Mouse (Mus musculus): Measurements from ENCODE around the gene Robo3. TPM values are rescaled to one million over a fixed set of nuclear protein-coding genes. Genes with fewer than 3 reads are reported as not detected.

The Robo3 gene
- polyA plus RNA-seq, 1 experiment from 2014 or later: 0.08 TPM

- no peak for TF ChIP-seq EP300 (IDR thresholded peaks at IDR 0.05)
- TF ChIP-seq CTCF (IDR thresholded peaks at IDR 0.05): no peak
- no peaks in the 10 kb centered on the region for H3K27me3 ChIP-seq (replicated peaks; ENCODE audit: insufficient read depth, low read length)
- H3K36me3 ChIP-seq (ENCODE audit: insufficient read depth, low read length): no peaks in the 10 kb centered on the region
- H3K4me1 ChIP-seq (ENCODE audit: insufficient read depth, low read depth, low read length): no peaks in the 10 kb centered on the region
- H3K9me3 ChIP-seq (ENCODE audit: low read length): no peaks in the 10 kb centered on the region
- H3K4me3 ChIP-seq (ENCODE audit: low read depth, low read length): peak overlapping the region; percentile 42
- no peak for DNase-seq (ENCODE audit: low spot score)
- H3K27ac ChIP-seq (ENCODE audit: low read length): no peak overlapping the region
- 69% methylated on average over 7 of the region's 7 CpGs for WGBS
- no peak overlapping the region; the same call in 1 of the 2 replicates for H3K9ac ChIP-seq (replicated peaks; ENCODE audit: low read depth)
- H3K4me2 ChIP-seq (replicated peaks; ENCODE audit: low read depth, low read length): peak overlapping the region; percentile 48
- no peak for ATAC-seq
Measured at GRCm38 (mm10) chr9:37403011-37403410, 30.0 kb downstream of the Robo3 start.

GRCm38 (mm10) chr9:37402501-37402900 is 30.5 kb downstream of the Robo3 start:
- no peaks in the 10 kb centered on the region for H3K27me3 ChIP-seq (replicated peaks; ENCODE audit: insufficient read depth, low read length)
- H3K36me3 ChIP-seq (ENCODE audit: insufficient read depth, low read length): no peaks in the 10 kb centered on the region
- H3K27ac ChIP-seq (ENCODE audit: low read length): peak overlapping the region; percentile 83
- peak overlapping the region; percentile 42 for H3K4me3 ChIP-seq (ENCODE audit: low read depth, low read length)
- 76% methylated on average over 7 of the region's 7 CpGs for WGBS
- TF ChIP-seq CTCF (IDR thresholded peaks at IDR 0.05) (no peak), EP300 (IDR thresholded peaks at IDR 0.05) (no peak)
- peak overlapping the region; percentile 48 for H3K4me2 ChIP-seq (replicated peaks; ENCODE audit: low read depth, low read length)
- H3K9ac ChIP-seq (replicated peaks; ENCODE audit: low read depth): peak overlapping the region; percentile 46
- no peak for ATAC-seq
- no peaks in the 10 kb centered on the region for H3K9me3 ChIP-seq (ENCODE audit: low read length)
- no peak for DNase-seq (ENCODE audit: low spot score)
- no peaks in the 10 kb centered on the region for H3K4me1 ChIP-seq (ENCODE audit: insufficient read depth, low read depth, low read length)

GRCm38 (mm10) chr9:37401802-37402201 is 31.2 kb downstream of the Robo3 start, which contains the start of gene Robo4:
Gene Robo4 (plus strand): TSS chr9:37401897.
- TF ChIP-seq EP300 (IDR thresholded peaks at IDR 0.05) (peak; percentile 67; the same call in 1 of the 2 replicates), CTCF (IDR thresholded peaks at IDR 0.05) (no peak)
- ATAC-seq: peak; percentile 84
- DNase-seq (ENCODE audit: low spot score): peak; percentile 79
- no peaks in the 10 kb centered on the region for H3K36me3 ChIP-seq (ENCODE audit: insufficient read depth, low read length)
- no peaks in the 10 kb centered on the region for H3K4me1 ChIP-seq (ENCODE audit: insufficient read depth, low read depth, low read length)
- peak within 1 kb of the TSS; percentile 48 for H3K4me2 ChIP-seq (replicated peaks; ENCODE audit: low read depth, low read length)
- no peaks in the 10 kb centered on the region for H3K27me3 ChIP-seq (replicated peaks; ENCODE audit: insufficient read depth, low read length)
- H3K27ac ChIP-seq (ENCODE audit: low read length): peak within 1 kb of the TSS; percentile 83
- peak within 1 kb of the TSS; percentile 46 for H3K9ac ChIP-seq (replicated peaks; ENCODE audit: low read depth)
- H3K9me3 ChIP-seq (ENCODE audit: low read length): no peaks in the 10 kb centered on the region
- 21% methylated on average over 7 of the region's 7 CpGs for WGBS
- H3K4me3 ChIP-seq (ENCODE audit: low read depth, low read length): peak within 1 kb of the TSS; percentile 42

GRCm38 (mm10) chr9:37400585-37400984 is 32.5 kb downstream of the Robo3 start:
- no peaks in the 10 kb centered on the region for H3K4me1 ChIP-seq (ENCODE audit: insufficient read depth, low read depth, low read length)
- H3K9me3 ChIP-seq (ENCODE audit: low read length): no peaks in the 10 kb centered on the region
- H3K27me3 ChIP-seq (replicated peaks; ENCODE audit: insufficient read depth, low read length): no peaks in the 10 kb centered on the region
- no peak overlapping the region for H3K4me3 ChIP-seq (ENCODE audit: low read depth, low read length)
- DNase-seq (ENCODE audit: low spot score) (peak; percentile 65), ATAC-seq (peak; percentile 81)
- TF ChIP-seq EP300 (IDR thresholded peaks at IDR 0.05) (peak; percentile 69; the same call in 1 of the 2 replicates), CTCF (IDR thresholded peaks at IDR 0.05) (no peak)
- peak overlapping the region; percentile 43 for H3K27ac ChIP-seq (ENCODE audit: low read length)
- 67% methylated on average over 2 of the region's 2 CpGs for WGBS
- no peak overlapping the region for H3K4me2 ChIP-seq (replicated peaks; ENCODE audit: low read depth, low read length)
- no peak overlapping the region for H3K9ac ChIP-seq (replicated peaks; ENCODE audit: low read depth)
- no peaks in the 10 kb centered on the region for H3K36me3 ChIP-seq (ENCODE audit: insufficient read depth, low read length)

GRCm38 (mm10) chr9:37393482-37394131 is 39.4 kb downstream of the Robo3 start:
- Histone ChIP-seq H3K9ac (replicated peaks; ENCODE audit: low read depth) (no peak overlapping the region), H3K36me3 (ENCODE audit: insufficient read depth, low read length) (no peaks in the 10 kb centered on the region), H3K4me1 (ENCODE audit: insufficient read depth, low read depth, low read length) (no peaks in the 10 kb centered on the region), H3K4me3 (ENCODE audit: low read depth, low read length) (no peak overlapping the region), H3K27me3 (replicated peaks; ENCODE audit: insufficient read depth, low read length) (no peaks in the 10 kb centered on the region), H3K9me3 (ENCODE audit: low read length) (no peaks in the 10 kb centered on the region), H3K27ac (ENCODE audit: low read length) (no peak overlapping the region), H3K4me2 (replicated peaks; ENCODE audit: low read depth, low read length) (no peak overlapping the region)
- DNase-seq (ENCODE audit: low spot score) (no peak), ATAC-seq (peak; percentile 26; the same call in 1 of the 2 replicates)
- TF ChIP-seq EP300 (IDR thresholded peaks at IDR 0.05) (no peak), CTCF (IDR thresholded peaks at IDR 0.05) (no peak)
- WGBS: 33% methylated on average over 8 of the region's 8 CpGs

- Histone ChIP-seq H3K36me3 (ENCODE audit: insufficient read depth, low read length) (no peaks in the 10 kb centered on the region), H3K4me2 (replicated peaks; ENCODE audit: low read depth, low read length) (no peak overlapping the region), H3K9me3 (ENCODE audit: low read length) (no peaks in the 10 kb centered on the region), H3K4me1 (ENCODE audit: insufficient read depth, low read depth, low read length) (no peaks in the 10 kb centered on the region), H3K27me3 (replicated peaks; ENCODE audit: insufficient read depth, low read length) (no peaks in the 10 kb centered on the region), H3K27ac (ENCODE audit: low read length) (no peak overlapping the region), H3K9ac (replicated peaks; ENCODE audit: low read depth) (no peak overlapping the region), H3K4me3 (ENCODE audit: low read depth, low read length) (no peak overlapping the region)
- DNase-seq (ENCODE audit: low spot score) (no peak), ATAC-seq (no peak)
- no peak for TF ChIP-seq EP300 (IDR thresholded peaks at IDR 0.05)
- no peak for TF ChIP-seq CTCF (IDR thresholded peaks at IDR 0.05)
- WGBS: 77% methylated on average over 2 of the region's 2 CpGs
Measured at GRCm38 (mm10) chr9:37392071-37392470, 41.0 kb downstream of the Robo3 start.
